In the genomic region with DNA sequence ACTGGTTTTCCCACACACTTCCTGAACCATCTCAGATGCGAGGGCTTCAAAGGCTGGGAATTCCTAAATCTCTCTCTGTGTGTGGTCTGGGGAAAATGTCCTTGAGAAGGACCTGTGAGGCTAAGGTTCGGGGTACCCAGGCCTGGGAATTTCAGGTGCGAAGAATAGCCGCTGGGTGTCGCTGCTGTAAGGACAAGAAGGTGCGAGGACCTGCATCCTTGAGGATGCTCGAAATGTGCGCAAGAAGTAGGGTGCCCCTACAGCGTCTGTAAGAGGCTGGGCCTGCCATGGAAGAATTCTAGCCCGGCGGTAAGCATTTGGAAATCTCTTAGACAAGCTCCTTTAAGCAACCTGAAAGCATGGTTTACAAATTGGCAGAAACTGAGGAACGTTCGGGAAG, we compare ENCODE assay signal across 8 mouse cellular contexts. TPM values are rescaled to one million over a fixed set of nuclear protein-coding genes. Genes with fewer than 3 reads are reported as not detected.
DNase-seq lines count a peak whose midpoint lies in the region; ATAC-seq and TF ChIP-seq lines count a peak whose summit lies in the region.

No protein-coding gene starts in this region.

- no peak for TF ChIP-seq EP300 in heart, postnatal 0 days (IDR thresholded peaks at IDR 0.05; ENCODE audit: low read depth)
- no peak for TF ChIP-seq EP300 in stomach, postnatal 0 days (optimal IDR thresholded peaks at IDR 0.05)

- no peak overlapping the region for H3K4me2 ChIP-seq in heart, postnatal 0 days (ENCODE audit: low read depth, low read length)
- peak overlapping the region; percentile 52; the same call in 1 of the 2 replicates for H3K4me2 ChIP-seq in forebrain, embryonic 11.5 days (ENCODE audit: low read depth, low read length, severe bottlenecking)
- peak overlapping the region; percentile 56 for H3K4me2 ChIP-seq in kidney, embryonic 15.5 days
- peak overlapping the region; percentile 38 for H3K4me2 ChIP-seq in midbrain, embryonic 11.5 days
- H3K4me2 ChIP-seq in stomach, postnatal 0 days (replicated peaks; ENCODE audit: low read depth): no peak overlapping the region

- CTCF ChIA-PET in Patski (lab: Charles Lee): no interaction called here

- in situ Hi-C loops in Patski (cut with MboI; ENCODE audit: low pct_unique_long_range_greater_than_20kb): no loop called here

- no peaks in the 10 kb centered on the region for H3K36me3 ChIP-seq in heart, postnatal 0 days (replicated peaks; ENCODE audit: control insufficient read depth, insufficient read depth, low read length)
- H3K36me3 ChIP-seq in forebrain, embryonic 11.5 days (ENCODE audit: control insufficient read depth, insufficient read depth, low read length): no peaks in the 10 kb centered on the region
- H3K36me3 ChIP-seq in kidney, embryonic 15.5 days: no peaks in the 10 kb centered on the region
- no peaks in the 10 kb centered on the region for H3K36me3 ChIP-seq in midbrain, embryonic 11.5 days (ENCODE audit: control insufficient read depth, insufficient read depth, low read length)
- no peaks in the 10 kb centered on the region for H3K36me3 ChIP-seq in stomach, postnatal 0 days (ENCODE audit: control insufficient read depth, insufficient read depth, low read length)

- H3K9me3 ChIP-seq in heart, postnatal 0 days (replicated peaks; ENCODE audit: control insufficient read depth, low read length): no peaks in the 10 kb centered on the region
- no peaks in the 10 kb centered on the region for H3K9me3 ChIP-seq in forebrain, embryonic 11.5 days (ENCODE audit: control insufficient read depth, low read length)
- H3K9me3 ChIP-seq in kidney, embryonic 15.5 days (replicated peaks): no peaks in the 10 kb centered on the region
- no peaks in the 10 kb centered on the region for H3K9me3 ChIP-seq in midbrain, embryonic 11.5 days (ENCODE audit: control insufficient read depth, low read length)
- no peaks in the 10 kb centered on the region for H3K9me3 ChIP-seq in stomach, postnatal 0 days (ENCODE audit: control insufficient read depth, low read length)

- no peak overlapping the region for H3K9ac ChIP-seq in heart, postnatal 0 days (replicated peaks; ENCODE audit: low read depth, low read length)
- no peak overlapping the region for H3K9ac ChIP-seq in forebrain, embryonic 11.5 days (ENCODE audit: low read length)
- H3K9ac ChIP-seq in kidney, embryonic 15.5 days: no peak overlapping the region
- H3K9ac ChIP-seq in midbrain, embryonic 11.5 days (ENCODE audit: low read length): no peak overlapping the region
- no peak overlapping the region for H3K9ac ChIP-seq in stomach, postnatal 0 days (ENCODE audit: low read length)

- intact Hi-C loops in heart, postnatal 25 days (cut with DNase I): no loop called here

- DNase-seq in heart, postnatal 0 days (ENCODE audit: low spot score): no peak
- DNase-seq in heart, postnatal 25 days (ENCODE audit: low spot score): no peak
- no peak for DNase-seq in Patski (ENCODE audit: low read depth, low spot score)
- DNase-seq in forebrain, embryonic 11.5 days (ENCODE audit: low spot score): peak; percentile 77
- DNase-seq in midbrain, embryonic 11.5 days (ENCODE audit: low spot score, missing footprints): peak; percentile 89
- peak; percentile 64 for DNase-seq in stomach, postnatal 0 days (ENCODE audit: low spot score)
- no peak for DNase-seq in ovary, adult 18-20 months (ENCODE audit: low spot score)

- peaks cover 33% of the 10 kb centered on the region for H3K27me3 ChIP-seq in heart, postnatal 0 days (ENCODE audit: control insufficient read depth, insufficient read depth, low read length)
- H3K27me3 ChIP-seq in Patski: peaks cover 11% of the 10 kb centered on the region
- peaks cover 31% of the 10 kb centered on the region for H3K27me3 ChIP-seq in forebrain, embryonic 11.5 days (ENCODE audit: control insufficient read depth, insufficient read depth, low read length)
- peaks cover 50% of the 10 kb centered on the region for H3K27me3 ChIP-seq in kidney, embryonic 15.5 days
- peaks cover 27% of the 10 kb centered on the region for H3K27me3 ChIP-seq in midbrain, embryonic 11.5 days (ENCODE audit: control insufficient read depth, insufficient read depth, low read length)
- no peaks in the 10 kb centered on the region; the same call in 1 of the 2 replicates for H3K27me3 ChIP-seq in stomach, postnatal 0 days (ENCODE audit: control insufficient read depth, insufficient read depth, low read length)

- H3K4me3 ChIP-seq in heart, postnatal 0 days (ENCODE audit: low read depth, low read length): no peak overlapping the region
- H3K4me3 ChIP-seq in forebrain, embryonic 11.5 days (ENCODE audit: low read depth, low read length): peak overlapping the region; percentile 19; the same call in 1 of the 2 replicates
- H3K4me3 ChIP-seq in kidney, embryonic 15.5 days (replicated peaks): peak overlapping the region; percentile 30
- H3K4me3 ChIP-seq in midbrain, embryonic 11.5 days (ENCODE audit: low read depth, low read length): peak overlapping the region; percentile 15; the same call in 1 of the 2 replicates
- H3K4me3 ChIP-seq in stomach, postnatal 0 days (ENCODE audit: low read depth, low read length): no peak overlapping the region

- WGBS in heart, postnatal 0 days: 3% methylated on average over 13 of the region's 13 CpGs
- WGBS in forebrain, embryonic 11.5 days: 3% methylated on average over 13 of the region's 13 CpGs
- 1% methylated on average over 13 of the region's 13 CpGs for WGBS in kidney, embryonic 15.5 days
- WGBS in midbrain, embryonic 11.5 days: 1% methylated on average over 13 of the region's 13 CpGs
- 3% methylated on average over 13 of the region's 13 CpGs for WGBS in stomach, postnatal 0 days

- no peaks in the 10 kb centered on the region for H3K4me1 ChIP-seq in heart, postnatal 0 days (ENCODE audit: control insufficient read depth, insufficient read depth)
- H3K4me1 ChIP-seq in forebrain, embryonic 11.5 days (replicated peaks; ENCODE audit: control insufficient read depth, insufficient read depth, low read length): peaks cover 6% of the 10 kb centered on the region; the same call in 1 of the 2 replicates
- peaks cover 9% of the 10 kb centered on the region for H3K4me1 ChIP-seq in kidney, embryonic 15.5 days
- H3K4me1 ChIP-seq in midbrain, embryonic 11.5 days (ENCODE audit: control insufficient read depth, insufficient read depth, low read length): peaks cover 3% of the 10 kb centered on the region
- no peaks in the 10 kb centered on the region for H3K4me1 ChIP-seq in stomach, postnatal 0 days (replicated peaks; ENCODE audit: control insufficient read depth, insufficient read depth)

- no peak overlapping the region for H3K27ac ChIP-seq in heart, postnatal 0 days (ENCODE audit: low read depth)
- no peak overlapping the region for H3K27ac ChIP-seq in forebrain, embryonic 11.5 days (ENCODE audit: low read depth, low read length)
- H3K27ac ChIP-seq in kidney, embryonic 15.5 days: no peak overlapping the region
- no peak overlapping the region for H3K27ac ChIP-seq in midbrain, embryonic 11.5 days (ENCODE audit: low read depth, low read length)
- no peak overlapping the region for H3K27ac ChIP-seq in stomach, postnatal 0 days (replicated peaks)

- peak; percentile 50 for TF ChIP-seq CTCF in heart, postnatal 0 days (IDR thresholded peaks at IDR 0.05; ENCODE audit: low read depth)
- TF ChIP-seq CTCF in Patski (IDR thresholded peaks at IDR 0.05): peak; percentile 62
- TF ChIP-seq CTCF in stomach, postnatal 0 days (IDR thresholded peaks at IDR 0.05; ENCODE audit: low read depth): peak; percentile 69

- ATAC-seq in heart, postnatal 0 days (ENCODE audit: insufficient read depth, low read depth): no peak
- ATAC-seq in Patski: no peak
- ATAC-seq in forebrain, embryonic 11.5 days (replicated peaks; ENCODE audit: low FRiP score): no peak
- ATAC-seq in kidney, embryonic 15.5 days (replicated peaks; ENCODE audit: low FRiP score): no peak
- ATAC-seq in midbrain, embryonic 11.5 days (ENCODE audit: low FRiP score): no peak
- ATAC-seq in stomach, postnatal 0 days (ENCODE audit: low FRiP score, low TSS enrichment): no peak

- POLR2A ChIA-PET in Patski (lab: Charles Lee): no interaction called here

RNA-seq across cellular contexts. Expression of a gene that starts 32.7 kb away (rescaled TPM):
- 0.19 and 2.1 TPM in 2 replicates for total RNA-seq in heart, postnatal 0 days (2014; rRNA removed; ENCODE audit: low replicate concordance)
- 3.7 and 4.0 TPM in 2 replicates for polyA plus RNA-seq in heart, postnatal 0 days (2015; fragmentation: Nextera tagmentation; extraction: Ambion mirVana)
- under 1 TPM; 0.31 to 0.47 TPM for total RNA-seq in heart, postnatal 25 days (2021)
- polyA plus RNA-seq in Patski (2021): 0.05 TPM
- polyA plus RNA-seq in forebrain, embryonic 11.5 days (2014; fragmentation: Nextera tagmentation; extraction: Ambion mirVana): 0.33 and 0.59 TPM in 2 replicates
- polyA plus RNA-seq in kidney, embryonic 15.5 days (2015; fragmentation: Nextera tagmentation; extraction: Ambion mirVana): 0.26 and 0.66 TPM in 2 replicates
- 0.18 and 0.30 TPM in 2 replicates for polyA plus RNA-seq in midbrain, embryonic 11.5 days (2014; fragmentation: Nextera tagmentation; extraction: Ambion mirVana)
- 0.13 and 0.18 TPM in 2 replicates for polyA plus RNA-seq in stomach, postnatal 0 days (2015; fragmentation: Nextera tagmentation; extraction: Ambion mirVana)

RNA-seq across cellular contexts. Expression of a gene that starts 45.8 kb away (rescaled TPM):
- total RNA-seq in heart, postnatal 0 days (2014; rRNA removed; ENCODE audit: low replicate concordance): not detected in 2 replicates
- polyA plus RNA-seq in heart, postnatal 0 days (2015; fragmentation: Nextera tagmentation; extraction: Ambion mirVana): 0.12 and 0.15 TPM in 2 replicates
- total RNA-seq in heart, postnatal 25 days (2021): not detected
- polyA plus RNA-seq in Patski (2021): not detected
- 0.36 and 0.67 TPM in 2 replicates for polyA plus RNA-seq in forebrain, embryonic 11.5 days (2014; fragmentation: Nextera tagmentation; extraction: Ambion mirVana)
- polyA plus RNA-seq in kidney, embryonic 15.5 days (2015; fragmentation: Nextera tagmentation; extraction: Ambion mirVana): 0.19 and 0.42 TPM in 2 replicates
- 0.93 and 1.3 TPM in 2 replicates for polyA plus RNA-seq in midbrain, embryonic 11.5 days (2014; fragmentation: Nextera tagmentation; extraction: Ambion mirVana)
- polyA plus RNA-seq in stomach, postnatal 0 days (2015; fragmentation: Nextera tagmentation; extraction: Ambion mirVana): not detected in 2 replicates

RNA-seq across cellular contexts. Expression of a gene that starts 51.2 kb away (rescaled TPM):
- total RNA-seq in heart, postnatal 0 days (2014; rRNA removed; ENCODE audit: low replicate concordance): not detected in 2 replicates
- 0.10 TPM in 1 of 2 replicates, not detected in the other for polyA plus RNA-seq in heart, postnatal 0 days (2015; fragmentation: Nextera tagmentation; extraction: Ambion mirVana)
- total RNA-seq in heart, postnatal 25 days (2021): under 1 TPM; 0.25 to 0.44 TPM
- 0.19 TPM for polyA plus RNA-seq in Patski (2021)
- polyA plus RNA-seq in forebrain, embryonic 11.5 days (2014; fragmentation: Nextera tagmentation; extraction: Ambion mirVana): 1.2 and 1.6 TPM in 2 replicates
- 0.30 and 0.42 TPM in 2 replicates for polyA plus RNA-seq in kidney, embryonic 15.5 days (2015; fragmentation: Nextera tagmentation; extraction: Ambion mirVana)
- polyA plus RNA-seq in midbrain, embryonic 11.5 days (2014; fragmentation: Nextera tagmentation; extraction: Ambion mirVana): 0.90 and 1.3 TPM in 2 replicates
- 0.50 and 0.62 TPM in 2 replicates for polyA plus RNA-seq in stomach, postnatal 0 days (2015; fragmentation: Nextera tagmentation; extraction: Ambion mirVana)

Comparison
In these comparisons a context has a peak if more than half of its experiments do, and no peak if none do; other contexts are left out.
1. DNase-seq: peak in forebrain, embryonic 11.5 days (single experiment), midbrain, embryonic 11.5 days (single experiment) and stomach, postnatal 0 days (single experiment); none in heart, postnatal 0 days (single experiment), heart, postnatal 25 days (single experiment), Patski (single experiment) and ovary, adult 18-20 months (single experiment).
2. H3K4me2 ChIP-seq: peak in forebrain, embryonic 11.5 days (single experiment), kidney, embryonic 15.5 days (single experiment) and midbrain, embryonic 11.5 days (single experiment); none in heart, postnatal 0 days (single experiment) and stomach, postnatal 0 days (single experiment).
3. H3K4me3 ChIP-seq: peak in forebrain, embryonic 11.5 days (single experiment), kidney, embryonic 15.5 days (single experiment) and midbrain, embryonic 11.5 days (single experiment); none in heart, postnatal 0 days (single experiment) and stomach, postnatal 0 days (single experiment).
4. Peak in every context shown above with its lines, with median percentiles within 50 percentile points of each other: CTCF ChIP-seq.